Mouse (Mus musculus) adrenal gland, postnatal 14 days (tissue): ENCODE results near the gene Il21r. TPM values are rescaled to one million over a fixed set of nuclear protein-coding genes. Genes with fewer than 3 reads are reported as not detected.

ENCODE experiments used
- DNase-seq: peaks from one replicate; pipeline ENCODE4 v3.0.0; 2021; ENCODE audit warnings: mixed read lengths
- total RNA-seq: library from RNA; stranded (reverse); gene quantifications from 2 replicates; pipeline ENCODE4 v1.2.3, GENCODE M21; 2021

The Il21r gene
- total RNA-seq, 1 experiment from 2014 or later: 0.63 TPM

DNA sequence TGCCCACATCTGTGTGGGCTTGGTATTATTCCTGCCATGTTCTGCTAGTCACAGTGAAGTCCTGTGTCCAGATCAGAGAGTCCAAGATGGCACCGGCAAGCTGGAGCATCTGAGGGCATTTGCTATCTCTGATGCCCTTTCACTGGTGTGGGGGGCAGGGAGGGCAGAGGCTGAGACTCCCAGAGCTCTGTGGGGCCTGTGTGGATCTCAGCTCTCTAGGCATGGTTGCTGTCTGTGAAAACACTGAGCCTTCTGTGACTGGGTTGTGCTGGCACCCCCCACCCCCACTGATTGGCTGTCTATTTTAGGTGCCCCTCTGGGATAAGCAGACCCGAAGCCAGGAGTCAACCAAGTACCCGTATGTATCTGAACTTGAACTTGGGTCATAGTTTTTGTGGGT is 28.4 kb upstream of the Il21r start:
- no peak for DNase-seq

DNA sequence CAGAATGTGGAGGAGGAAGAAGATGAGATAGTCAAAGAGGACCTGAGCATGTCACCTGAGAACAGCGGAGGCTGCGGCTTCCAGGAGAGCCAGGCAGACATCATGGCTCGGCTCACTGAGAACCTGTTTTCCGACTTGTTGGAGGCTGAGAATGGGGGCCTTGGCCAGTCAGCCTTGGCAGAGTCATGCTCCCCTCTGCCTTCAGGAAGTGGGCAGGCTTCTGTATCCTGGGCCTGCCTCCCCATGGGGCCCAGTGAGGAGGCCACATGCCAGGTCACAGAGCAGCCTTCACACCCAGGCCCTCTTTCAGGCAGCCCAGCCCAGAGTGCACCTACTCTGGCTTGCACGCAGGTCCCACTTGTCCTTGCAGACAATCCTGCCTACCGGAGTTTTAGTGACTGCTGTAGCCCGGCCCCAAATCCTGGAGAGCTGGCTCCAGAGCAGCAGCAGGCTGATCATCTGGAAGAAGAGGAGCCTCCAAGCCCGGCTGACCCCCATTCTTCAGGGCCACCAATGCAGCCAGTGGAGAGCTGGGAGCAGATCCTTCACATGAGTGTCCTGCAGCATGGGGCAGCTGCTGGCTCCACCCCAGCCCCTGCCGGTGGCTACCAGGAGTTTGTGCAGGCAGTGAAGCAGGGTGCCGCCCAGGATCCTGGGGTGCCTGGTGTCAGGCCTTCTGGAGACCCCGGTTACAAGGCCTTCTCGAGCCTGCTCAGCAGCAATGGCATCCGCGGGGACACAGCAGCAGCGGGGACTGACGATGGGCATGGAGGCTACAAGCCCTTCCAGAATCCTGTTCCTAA is 27.3 kb upstream of the Il21r start:
- DNase-seq: peak; percentile 54

GRCm38 (mm10) chr7:125576982-125577381 is 26.2 kb upstream of the Il21r start:
- DNase-seq: peak; percentile 89

DNA sequence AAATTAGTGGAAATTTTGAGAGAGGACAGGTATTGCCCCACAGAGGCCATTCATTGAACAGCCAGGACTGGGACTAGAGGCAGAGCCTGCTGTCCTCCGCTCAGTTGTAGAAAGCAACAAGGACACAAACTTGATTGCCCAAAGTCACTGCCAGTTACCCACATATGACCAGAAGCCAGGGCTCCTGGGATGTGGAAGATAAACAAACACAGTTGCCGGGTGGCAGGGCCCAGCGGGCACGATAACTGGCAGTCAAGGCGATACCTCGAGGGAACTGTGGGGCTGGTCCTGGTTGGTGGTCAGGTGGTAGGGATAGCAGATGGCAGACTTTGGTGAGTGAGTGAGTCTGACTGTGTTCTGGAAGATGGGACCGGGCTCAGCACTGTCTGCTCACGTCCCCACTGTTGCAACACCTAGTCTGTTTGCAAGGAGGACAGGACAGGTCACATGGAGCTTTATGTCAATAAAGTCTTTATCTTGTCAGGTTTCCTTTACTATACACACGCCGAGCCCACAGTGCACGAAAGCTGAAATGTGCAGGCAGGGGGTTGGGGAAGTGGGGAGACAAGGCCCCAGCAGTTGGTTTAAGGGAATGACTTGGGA is 25.6 kb upstream of the Il21r start:
- DNase-seq: peak; percentile 56

DNA sequence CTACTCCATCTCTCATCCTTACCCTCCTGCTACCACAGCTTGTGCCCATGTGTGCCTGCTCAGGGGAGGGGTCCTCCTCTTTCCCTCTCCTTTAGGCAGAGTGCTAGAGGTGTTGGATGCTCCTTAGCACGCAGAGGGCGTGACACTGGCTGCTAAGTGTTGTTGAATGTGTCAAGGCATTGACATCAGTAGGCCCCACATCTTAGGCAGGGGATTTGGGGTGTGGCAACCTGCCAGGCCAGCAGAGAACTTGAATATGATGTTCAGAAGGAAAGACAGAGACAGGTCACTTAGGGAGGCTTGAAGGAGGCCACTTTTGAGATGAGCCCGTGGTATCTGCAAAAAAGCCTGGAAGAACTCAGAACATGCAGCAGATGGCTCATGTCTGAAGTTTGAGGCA is 25.1 kb upstream of the Il21r start:
- no peak for DNase-seq

DNA sequence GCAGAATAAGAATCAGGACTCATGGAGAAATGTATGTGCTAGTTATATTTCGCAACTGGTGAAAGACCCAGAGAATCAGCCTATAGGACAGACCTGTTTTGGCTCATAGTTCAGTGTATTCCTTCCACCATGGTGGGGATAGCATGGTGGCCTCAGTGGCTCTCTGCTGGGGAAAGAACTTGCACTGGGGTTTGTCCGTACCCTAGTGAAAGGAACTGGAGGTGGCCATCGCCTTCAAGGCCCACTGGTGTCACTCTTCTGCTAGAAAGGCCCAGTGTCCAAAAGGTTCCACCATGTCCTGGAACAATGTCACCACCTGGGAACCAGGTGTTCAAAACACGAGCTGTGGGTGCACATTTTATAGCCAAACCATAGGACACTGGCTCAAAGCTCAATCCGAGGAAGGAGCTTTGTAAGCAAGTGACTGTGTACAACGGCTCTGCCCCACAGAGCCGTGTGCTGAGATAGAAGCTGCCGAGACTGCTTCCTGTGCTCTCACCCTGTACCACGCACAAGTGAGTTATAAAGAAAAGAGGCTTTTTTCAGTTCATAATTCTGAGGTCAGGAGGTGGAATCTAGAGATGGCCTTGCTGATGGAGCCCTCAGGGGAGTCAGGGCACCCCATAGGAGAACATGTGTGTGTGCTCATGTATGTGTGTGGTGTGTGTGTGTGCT is 23.5 kb upstream of the Il21r start:
- DNase-seq: no peak

DNA sequence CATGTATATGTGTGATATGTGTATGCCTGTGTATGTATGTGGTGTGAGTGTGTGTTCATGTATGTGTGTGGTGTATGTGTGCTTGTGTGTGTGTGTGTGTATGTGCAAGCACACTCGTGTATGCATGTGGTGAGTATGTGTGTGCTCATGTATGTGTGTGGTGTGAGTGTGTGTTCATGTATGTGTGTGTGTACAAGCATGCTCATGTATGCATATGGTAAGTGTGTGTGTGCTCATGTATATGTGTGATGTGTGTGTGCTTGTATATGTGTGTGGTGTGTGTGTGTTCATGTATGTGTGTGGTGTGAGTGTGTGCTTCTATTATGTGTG is 23.0 kb upstream of the Il21r start:
- DNase-seq: no peak

- DNase-seq: no peak
Observed at GRCm38 (mm10) chr7:125580625-125581316, 22.5 kb upstream of the Il21r start.

DNA sequence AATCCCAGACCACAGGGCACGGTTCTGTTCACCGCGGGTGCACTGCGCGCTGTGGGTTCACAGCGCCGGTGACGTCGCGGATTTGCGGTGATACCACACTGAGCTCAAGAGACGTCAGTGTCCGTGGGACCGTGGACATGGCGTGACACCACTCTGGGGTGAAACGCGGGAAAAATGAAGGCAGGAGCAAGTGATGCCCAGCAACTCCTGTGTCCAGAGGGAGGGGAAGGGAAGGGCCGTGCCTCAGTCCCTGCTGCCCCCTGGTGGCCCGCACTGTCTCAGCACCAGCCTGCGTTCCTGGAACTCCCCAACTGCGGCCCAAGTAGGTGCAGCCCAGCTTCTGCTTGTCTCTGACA is 21.9 kb upstream of the Il21r start:
- DNase-seq: peak; percentile 94

- DNase-seq: no peak
Observed at GRCm38 (mm10) chr7:125583325-125584004, 19.8 kb upstream of the Il21r start.

- no peak for DNase-seq
Observed at GRCm38 (mm10) chr7:125584005-125584369, 19.2 kb upstream of the Il21r start.

- DNase-seq: no peak
Observed at GRCm38 (mm10) chr7:125586355-125586754, 16.9 kb upstream of the Il21r start.

DNA sequence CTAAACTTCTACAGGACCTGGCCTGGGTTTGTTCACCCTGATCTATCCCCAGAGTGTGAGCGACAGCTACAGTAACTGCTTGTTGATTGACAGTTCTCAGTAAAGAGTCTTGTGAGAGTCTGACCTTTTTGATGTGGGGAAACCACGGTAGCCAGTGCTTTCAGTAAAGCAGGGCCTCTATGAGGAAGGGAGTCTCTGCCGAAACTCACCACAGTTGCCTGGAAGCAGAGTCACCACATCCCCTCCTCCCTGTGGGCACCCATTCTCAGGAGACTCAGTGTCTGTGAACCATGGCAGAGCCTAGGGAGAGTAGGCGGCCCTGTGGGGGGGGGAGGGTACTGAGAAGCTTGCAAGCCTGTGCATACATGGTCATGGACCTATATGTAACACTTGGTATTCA is 14.5 kb upstream of the Il21r start:
- no peak for DNase-seq

DNA sequence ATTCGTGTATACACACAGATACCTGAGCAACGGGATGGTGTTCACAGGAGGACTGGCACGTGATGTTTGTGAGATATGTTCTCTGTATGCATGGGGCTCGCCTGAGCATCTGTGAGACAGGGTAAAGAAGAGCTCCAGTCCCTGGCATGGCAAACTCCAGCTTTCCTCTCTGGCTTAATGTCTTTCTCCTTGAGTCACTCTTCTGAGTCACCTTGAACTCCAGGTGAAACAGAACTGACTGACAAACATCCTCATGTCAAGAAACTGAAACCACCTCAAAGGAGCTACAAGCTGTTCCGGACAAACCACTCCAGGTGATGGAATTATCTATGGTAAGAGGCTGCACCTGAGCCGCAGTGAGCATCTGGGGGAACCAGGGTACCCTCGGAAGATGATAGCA is 13.3 kb upstream of the Il21r start:
- DNase-seq: no peak

GRCm38 (mm10) chr7:125593831-125594230 is 9.4 kb upstream of the Il21r start:
- no peak for DNase-seq

- DNase-seq: no peak
Observed at GRCm38 (mm10) chr7:125596406-125596805, 6.8 kb upstream of the Il21r start.

- no peak for DNase-seq
Observed at GRCm38 (mm10) chr7:125597083-125597482, 6.1 kb upstream of the Il21r start.

GRCm38 (mm10) chr7:125597516-125598347 is 5.5 kb upstream of the Il21r start:
- DNase-seq: no peak

- no peak for DNase-seq
Observed at GRCm38 (mm10) chr7:125599373-125599973, 3.8 kb upstream of the Il21r start.

- no peak for DNase-seq
Observed at GRCm38 (mm10) chr7:125600136-125600535, 3.1 kb upstream of the Il21r start.

DNA sequence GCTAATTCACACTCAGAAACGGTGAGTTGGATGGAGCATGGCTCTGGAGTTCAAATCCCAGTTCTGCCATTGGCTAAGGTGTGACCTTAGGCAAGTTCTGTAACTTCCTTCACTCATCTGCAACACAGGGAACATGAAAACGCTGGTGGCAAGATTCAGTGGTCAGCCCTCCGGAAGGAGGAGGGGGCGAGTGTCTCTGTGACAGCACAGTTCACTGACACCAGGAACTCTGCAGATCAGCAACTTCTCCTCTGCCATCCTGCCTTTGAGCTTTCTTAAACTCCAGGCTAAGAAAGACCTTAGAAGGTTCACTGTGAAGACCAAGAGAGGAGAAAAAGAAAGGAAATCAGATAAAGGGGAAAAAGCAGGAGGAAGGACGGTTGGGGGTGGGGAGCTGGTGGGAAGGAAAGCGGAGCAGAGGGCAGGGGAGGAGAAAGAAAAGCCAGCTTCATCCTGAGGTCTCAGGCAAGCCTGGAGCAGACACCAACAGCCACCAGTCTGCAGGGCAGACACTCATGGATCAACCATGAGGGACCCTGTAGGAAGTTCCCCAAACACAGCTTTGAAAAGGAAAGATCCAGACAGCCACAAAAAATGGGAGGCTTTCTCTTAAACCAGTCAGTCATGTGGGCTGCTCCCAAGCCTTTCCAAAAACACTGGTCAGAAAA is 2.5 kb upstream of the Il21r start:
- no peak for DNase-seq
